Mouse (Mus musculus): ENCODE measurements around the gene Spg11. TPM values are rescaled to one million over a fixed set of nuclear protein-coding genes. Genes with fewer than 3 reads are reported as not detected.
A peak's percentile ranks its signal among the peaks of the same experiment; 100 is the strongest.

Gene Spg11
- 1.6 and 2.2 TPM in 2 replicates for polyA plus RNA-seq (2015; fragmentation: Nextera tagmentation; extraction: Ambion mirVana)

DNA sequence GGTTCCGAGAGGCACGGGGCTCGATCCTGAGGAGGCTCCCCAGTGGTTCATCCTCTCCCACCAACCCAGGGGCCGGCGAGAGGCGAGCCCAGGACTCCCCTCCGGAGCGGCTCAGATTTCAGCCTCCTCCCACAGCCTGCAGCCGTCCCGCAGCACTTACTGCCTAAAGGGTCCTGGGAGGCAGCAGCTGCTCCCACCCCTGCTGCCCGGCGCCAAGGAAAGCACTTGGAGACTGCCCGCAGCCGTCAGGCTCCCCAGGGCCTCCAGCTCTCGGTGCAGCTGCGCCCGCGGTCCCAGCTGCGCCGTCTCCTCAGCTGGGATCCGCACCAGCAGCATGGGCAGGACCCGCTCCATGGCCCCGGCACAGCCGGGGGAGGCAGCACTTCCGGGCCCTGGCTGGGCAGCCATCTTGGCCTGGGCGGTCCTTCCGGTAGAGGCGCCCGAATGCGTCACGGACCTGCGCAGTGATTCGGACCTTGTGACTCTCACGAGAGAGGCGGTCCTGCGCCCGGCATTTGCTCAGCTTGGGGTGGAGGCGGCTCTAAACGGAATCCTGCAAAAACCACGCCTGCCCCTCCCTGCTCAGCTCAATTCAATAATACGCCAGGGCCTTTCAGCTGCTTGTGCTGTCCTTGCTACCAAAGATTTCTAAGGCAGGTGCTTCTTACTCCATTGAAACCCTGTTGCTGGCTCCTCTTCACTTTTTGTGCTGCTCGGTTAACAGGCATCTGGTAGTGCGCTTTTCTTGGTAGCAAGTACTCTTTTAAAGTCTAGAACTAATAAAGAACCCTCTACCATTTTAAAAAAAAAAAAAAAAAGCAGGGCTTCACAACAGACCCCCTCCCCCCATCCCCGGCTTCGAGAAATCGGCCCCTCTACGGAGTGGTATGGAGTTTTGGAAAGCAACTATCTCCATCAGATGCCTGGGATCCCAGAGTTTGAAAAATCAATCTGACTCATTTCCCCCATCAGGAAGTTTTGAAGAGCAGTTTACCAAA lies at the start of gene Spg11:
Spg11 (minus strand) TSS at position 426 of the 998 bp plus-strand sequence.
- peak within 1 kb of the TSS; percentile 97 for H3K9ac ChIP-seq (replicated peaks)
- H3K36me3 ChIP-seq (replicated peaks; ENCODE audit: insufficient read depth, low read length): peaks cover 7% of the 10 kb centered on the region
- H3K4me3 ChIP-seq (ENCODE audit: low read depth, low read length): peak within 1 kb of the TSS; percentile 97
- H3K27ac ChIP-seq (ENCODE audit: low read depth): peak within 1 kb of the TSS; percentile 96
- TF ChIP-seq CTCF (IDR thresholded peaks at IDR 0.05; ENCODE audit: low read depth) (0 out of 2 replicates have a peak, but pooled peaks have one; percentile 23), EP300 (IDR thresholded peaks at IDR 0.05; ENCODE audit: low read depth) (peak; percentile 71; the same call in 1 of the 2 replicates)
- H3K4me1 ChIP-seq (ENCODE audit: insufficient read depth): peaks cover 18% of the 10 kb centered on the region
- no peaks in the 10 kb centered on the region for H3K9me3 ChIP-seq (ENCODE audit: low read length)
- 1% methylated on average over 47 of the region's 47 CpGs for WGBS (ENCODE audit: insufficient replicate concordance)
- no peaks in the 10 kb centered on the region for H3K27me3 ChIP-seq (ENCODE audit: insufficient read depth, low read length)
- DNase-seq: peak; percentile 97
- peak; percentile 100 for ATAC-seq
- peak within 1 kb of the TSS; percentile 77 for H3K4me2 ChIP-seq (ENCODE audit: low read depth, low read length)

DNA sequence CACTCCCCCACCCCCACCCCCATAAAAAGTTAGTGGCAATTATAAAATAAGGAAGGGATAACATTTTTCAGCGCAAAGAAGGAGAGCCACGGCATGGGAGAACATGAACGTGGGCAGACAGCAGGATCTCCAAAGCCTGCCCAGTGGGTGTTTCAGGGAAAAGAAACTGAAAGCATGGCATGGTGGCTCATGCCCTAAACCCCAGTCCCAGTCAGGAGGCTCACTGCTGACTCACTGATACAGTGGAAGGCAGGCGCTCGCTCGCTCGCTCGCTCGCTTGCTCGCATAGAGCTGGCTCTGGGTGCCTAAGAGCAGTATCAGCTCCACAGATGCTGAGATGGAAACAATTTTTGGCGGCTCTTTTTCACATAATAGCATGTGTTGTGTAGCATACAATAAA lies 46.1 kb upstream of the Spg11 start:
- ATAC-seq: peak; percentile 45; the same call in 1 of the 2 replicates
- WGBS (ENCODE audit: insufficient replicate concordance): 60% methylated on average over 11 of the region's 11 CpGs
- TF ChIP-seq EP300 (IDR thresholded peaks at IDR 0.05; ENCODE audit: low read depth) (no peak), CTCF (IDR thresholded peaks at IDR 0.05; ENCODE audit: low read depth) (no peak)
- Histone ChIP-seq H3K27me3 (ENCODE audit: insufficient read depth, low read length) (no peaks in the 10 kb centered on the region), H3K27ac (ENCODE audit: low read depth) (0 out of 2 replicates have a peak overlapping the region, but pooled peaks have one; percentile 2), H3K4me3 (ENCODE audit: low read depth, low read length) (no peak overlapping the region), H3K9ac (replicated peaks) (no peak overlapping the region), H3K36me3 (replicated peaks; ENCODE audit: insufficient read depth, low read length) (no peaks in the 10 kb centered on the region), H3K4me2 (ENCODE audit: low read depth, low read length) (peak overlapping the region; percentile 1; the same call in 1 of the 2 replicates), H3K4me1 (ENCODE audit: insufficient read depth) (no peaks in the 10 kb centered on the region), H3K9me3 (ENCODE audit: low read length) (no peaks in the 10 kb centered on the region)
- no peak for DNase-seq

DNA sequence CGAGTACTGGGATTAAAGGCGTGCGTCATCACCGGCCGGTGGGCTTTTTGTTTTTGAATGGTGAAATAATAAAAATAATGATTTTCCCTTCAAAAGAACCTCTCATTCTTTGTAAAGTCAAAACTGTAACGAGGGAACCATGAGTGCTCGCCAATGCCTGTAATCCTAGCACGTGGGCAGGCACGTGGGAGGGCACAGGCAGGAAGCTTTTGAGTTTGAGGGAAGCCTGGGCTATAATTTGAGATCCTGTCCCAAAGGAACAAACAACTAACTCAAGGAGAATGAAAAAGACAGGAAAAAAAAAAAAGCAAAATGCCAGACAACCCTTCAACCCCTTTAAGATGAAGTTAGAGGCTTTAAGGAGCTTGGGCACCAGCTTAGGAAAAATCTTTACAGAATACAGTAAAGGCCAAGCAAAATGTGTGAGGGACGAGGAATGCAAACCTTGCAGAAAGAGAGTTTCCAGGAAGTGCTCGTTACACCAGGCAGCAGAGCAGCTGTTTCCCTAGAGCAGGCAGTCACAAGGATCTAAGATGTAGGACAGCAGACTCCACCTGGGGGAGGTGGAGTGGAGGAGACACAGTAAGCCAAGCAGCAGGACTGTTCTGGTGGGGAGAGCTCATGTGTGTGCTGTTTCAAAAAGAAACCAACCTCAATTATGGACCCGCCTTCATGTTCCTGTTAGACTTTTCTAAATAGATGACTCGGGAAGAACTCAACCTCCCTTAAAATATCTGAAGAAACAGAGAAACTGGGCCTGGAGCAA lies 45.4 kb upstream of the Spg11 start:
- Histone ChIP-seq H3K27ac (ENCODE audit: low read depth) (0 out of 2 replicates have a peak overlapping the region, but pooled peaks have one; percentile 2), H3K4me2 (ENCODE audit: low read depth, low read length) (peak overlapping the region; percentile 1; the same call in 1 of the 2 replicates), H3K9ac (replicated peaks) (no peak overlapping the region), H3K4me1 (ENCODE audit: insufficient read depth) (no peaks in the 10 kb centered on the region), H3K36me3 (replicated peaks; ENCODE audit: insufficient read depth, low read length) (no peaks in the 10 kb centered on the region), H3K27me3 (ENCODE audit: insufficient read depth, low read length) (no peaks in the 10 kb centered on the region), H3K4me3 (ENCODE audit: low read depth, low read length) (no peak overlapping the region), H3K9me3 (ENCODE audit: low read length) (no peaks in the 10 kb centered on the region)
- no peak for DNase-seq
- TF ChIP-seq CTCF (IDR thresholded peaks at IDR 0.05; ENCODE audit: low read depth): no peak
- no peak for TF ChIP-seq EP300 (IDR thresholded peaks at IDR 0.05; ENCODE audit: low read depth)
- 60% methylated on average over 13 of the region's 13 CpGs for WGBS (ENCODE audit: insufficient replicate concordance)
- ATAC-seq: no peak

DNA sequence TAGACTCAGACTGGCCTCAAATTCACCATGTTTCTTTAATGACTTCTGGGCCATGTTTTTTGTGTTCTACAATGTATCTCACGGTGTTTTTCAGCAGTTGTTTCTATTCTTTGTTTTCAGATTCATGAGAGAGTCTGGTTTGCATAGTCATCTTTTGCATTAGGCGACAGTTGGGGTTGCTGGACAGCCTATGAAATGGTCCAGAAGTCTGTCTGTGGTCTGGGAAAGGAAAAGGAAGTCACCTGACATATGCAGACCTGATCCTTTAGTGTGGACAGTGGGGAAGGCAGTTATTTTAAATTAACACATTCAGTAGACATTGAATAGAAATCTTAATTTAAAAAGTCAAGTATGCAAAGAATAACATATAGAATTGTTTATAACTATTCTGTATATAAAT lies 44.3 kb upstream of the Spg11 start:
- H3K9ac ChIP-seq (replicated peaks): no peak overlapping the region
- H3K4me1 ChIP-seq (ENCODE audit: insufficient read depth): 0 out of 2 replicates have a peak, but pooled peaks cover 1% of the 10 kb centered on the region
- no peak for DNase-seq
- ATAC-seq: no peak
- WGBS (ENCODE audit: insufficient replicate concordance): 60% methylated on average over 2 of the region's 2 CpGs
- H3K9me3 ChIP-seq (ENCODE audit: low read length): no peaks in the 10 kb centered on the region
- no peak overlapping the region for H3K27ac ChIP-seq (ENCODE audit: low read depth)
- no peak overlapping the region for H3K4me3 ChIP-seq (ENCODE audit: low read depth, low read length)
- H3K4me2 ChIP-seq (ENCODE audit: low read depth, low read length): no peak overlapping the region
- no peaks in the 10 kb centered on the region for H3K36me3 ChIP-seq (replicated peaks; ENCODE audit: insufficient read depth, low read length)
- TF ChIP-seq CTCF (IDR thresholded peaks at IDR 0.05; ENCODE audit: low read depth) (no peak), EP300 (IDR thresholded peaks at IDR 0.05; ENCODE audit: low read depth) (no peak)
- no peaks in the 10 kb centered on the region for H3K27me3 ChIP-seq (ENCODE audit: insufficient read depth, low read length)

DNA sequence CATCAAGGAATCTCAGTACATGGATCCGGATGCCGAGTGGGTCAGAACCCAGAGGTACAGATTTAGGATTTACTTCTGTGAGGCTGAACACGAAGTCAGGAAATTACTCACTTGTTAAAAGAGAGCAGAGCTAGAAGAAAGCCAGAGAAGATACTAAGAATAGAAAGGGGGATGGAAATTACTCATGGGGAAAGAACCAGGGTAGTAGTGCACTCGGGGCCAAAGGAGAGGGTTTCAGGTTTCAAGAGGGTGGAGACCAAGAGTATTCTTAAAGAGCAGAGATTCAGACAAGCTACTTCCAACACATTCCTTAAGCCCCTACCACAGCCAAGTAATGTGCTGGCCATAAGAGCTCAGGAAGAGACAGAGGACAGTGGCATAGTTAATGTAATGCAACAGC lies 43.4 kb upstream of the Spg11 start:
- Histone ChIP-seq H3K27ac (ENCODE audit: low read depth) (no peak overlapping the region), H3K4me3 (ENCODE audit: low read depth, low read length) (no peak overlapping the region), H3K27me3 (ENCODE audit: insufficient read depth, low read length) (no peaks in the 10 kb centered on the region), H3K4me1 (ENCODE audit: insufficient read depth) (0 out of 2 replicates have a peak, but pooled peaks cover 2% of the 10 kb centered on the region), H3K9me3 (ENCODE audit: low read length) (no peaks in the 10 kb centered on the region), H3K4me2 (ENCODE audit: low read depth, low read length) (no peak overlapping the region), H3K36me3 (replicated peaks; ENCODE audit: insufficient read depth, low read length) (no peaks in the 10 kb centered on the region), H3K9ac (replicated peaks) (no peak overlapping the region)
- WGBS (ENCODE audit: insufficient replicate concordance): 42% methylated on average over 4 of the region's 4 CpGs
- no peak for DNase-seq
- TF ChIP-seq EP300 (IDR thresholded peaks at IDR 0.05; ENCODE audit: low read depth) (no peak), CTCF (IDR thresholded peaks at IDR 0.05; ENCODE audit: low read depth) (no peak)
- ATAC-seq: no peak
